Mouse (Mus musculus) olfactory bulb, adult 2 months (tissue): ENCODE measurements around the gene Itgb5. TPM values are rescaled to one million over a fixed set of nuclear protein-coding genes. Genes with fewer than 3 reads are reported as not detected.
A peak's percentile ranks its signal among the peaks of the same experiment; 100 is the strongest.

ENCODE experiments used
- H3K27ac ChIP-seq: fragments of 200-500 bp; 2 replicates; pipeline ENCODE4 v1.5.1; 2012; ENCODE audit warnings: low read depth, low read length; ENCODE audit not compliant: insufficient read depth
- H3K4me1 ChIP-seq: fragments of 200-500 bp; 2 replicates; pipeline ENCODE4 v1.6.1; 2012; ENCODE audit warnings: low read length; ENCODE audit not compliant: control insufficient read depth, insufficient read depth
- H3K4me3 ChIP-seq: fragments of 200-500 bp; 2 replicates; pipeline ENCODE4 v1.5.1; 2012; ENCODE audit warnings: mild to moderate bottlenecking, low read depth, low read length, moderate library complexity; ENCODE audit not compliant: insufficient read depth
- CTCF ChIP-seq: fragments of 200-500 bp; IDR thresholded peaks from 2 replicates; pipeline ENCODE4 v1.5.1; 2012; ENCODE audit warnings: low read depth, mild to moderate bottlenecking, low read length, moderate library complexity; ENCODE audit not compliant: insufficient read depth
- POLR2A ChIP-seq: fragments of 200-500 bp; IDR thresholded peaks from 2 replicates; pipeline ENCODE4 v1.6.1; 2012; ENCODE audit warnings: mild to moderate bottlenecking, low read depth, low read length, moderate library complexity; ENCODE audit not compliant: insufficient read depth
- WGBS: fragments of 180-500 bp; shearing (Covaris S2); methylation state at CpG from one replicate; pipeline ENCODE4 v1.1.7; 2018; 5-methylcytosine and 5-hydroxymethylcytosine counted together
- polyA plus RNA-seq: library from polyadenylated mRNA; stranded (reverse); fragments of >200 nt; gene quantifications from 2 replicates; pipeline ENCODE4 v1.2.4, GENCODE M21; 2012; ENCODE audit warnings: low replicate concordance; ENCODE audit not compliant: missing spikeins, insufficient read depth, insufficient read length

Itgb5 gene
- polyA plus RNA-seq, 1 experiment: not detected

DNA sequence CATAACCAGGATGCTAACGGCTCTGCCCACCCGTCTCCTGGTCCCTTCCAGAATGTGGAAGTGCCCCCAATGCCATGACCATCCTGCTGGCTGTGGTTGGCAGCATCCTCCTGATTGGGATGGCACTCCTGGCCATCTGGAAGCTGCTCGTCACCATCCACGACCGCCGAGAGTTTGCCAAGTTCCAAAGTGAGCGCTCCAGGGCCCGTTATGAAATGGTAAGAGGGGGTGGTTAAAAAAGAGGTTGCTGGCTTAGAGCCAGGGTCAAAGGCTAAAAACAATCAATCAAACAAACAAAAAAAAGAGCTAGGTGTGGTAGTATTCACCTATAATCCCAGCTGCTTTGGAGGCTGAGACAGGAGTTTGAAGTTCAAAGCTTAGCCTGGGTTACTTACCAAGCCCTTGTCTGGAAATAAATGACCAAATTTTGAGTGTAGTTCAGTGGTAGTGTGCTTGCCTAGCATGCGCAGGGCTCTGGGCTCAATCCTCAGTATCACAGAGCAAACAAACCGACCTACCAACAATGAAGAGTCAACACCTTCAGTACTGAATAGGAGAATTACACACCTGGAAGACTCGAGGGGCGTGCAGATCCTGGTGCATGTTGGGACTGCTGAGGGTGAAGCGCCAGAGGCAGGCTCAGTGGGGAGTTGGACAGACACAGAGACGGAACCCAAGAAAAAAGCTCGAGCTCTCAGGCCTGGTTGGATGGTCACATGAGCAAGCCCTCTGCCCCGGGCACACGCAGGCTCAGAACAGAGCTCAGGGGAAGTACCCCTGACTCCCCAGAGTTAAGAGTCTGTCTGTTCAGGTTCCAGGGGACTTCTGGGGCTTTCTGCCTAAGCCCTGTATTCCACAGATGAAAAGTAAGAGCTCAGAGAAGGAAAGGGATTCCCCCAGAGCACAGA lies 118.5 kb downstream of the Itgb5 start:
- Histone ChIP-seq H3K27ac (no peak overlapping the region), H3K4me3 (no peak overlapping the region), H3K4me1 (peaks cover 5% of the 10 kb centered on the region)
- TF ChIP-seq POLR2A (no peak), CTCF (no peak)
- WGBS: 90% methylated on average over 17 of the region's 17 CpGs

DNA sequence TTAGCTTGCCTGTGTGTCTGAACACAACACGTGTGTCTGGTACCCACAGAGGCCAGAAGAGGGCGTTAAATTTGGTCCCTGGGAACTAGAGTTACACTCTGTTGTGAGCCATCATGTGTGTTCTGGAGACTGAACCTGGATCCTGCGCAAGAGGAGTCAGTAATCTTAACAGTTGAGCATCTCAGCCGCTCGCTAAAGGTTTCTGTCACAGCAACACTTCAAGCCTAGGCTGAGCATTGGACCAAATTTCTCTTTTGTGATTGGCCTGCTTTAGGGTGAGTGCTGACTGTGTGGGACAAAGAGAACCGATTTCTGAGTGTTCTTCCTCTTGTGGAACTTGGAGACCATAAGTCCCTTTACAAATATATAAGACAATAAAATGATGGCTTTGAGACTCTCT lies 120.9 kb downstream of the Itgb5 start:
- Histone ChIP-seq H3K4me3 (no peak overlapping the region), H3K27ac (no peak overlapping the region), H3K4me1 (peaks cover 5% of the 10 kb centered on the region)
- TF ChIP-seq CTCF (no peak), POLR2A (no peak)
- 87% methylated on average over 6 of the region's 6 CpGs for WGBS

DNA sequence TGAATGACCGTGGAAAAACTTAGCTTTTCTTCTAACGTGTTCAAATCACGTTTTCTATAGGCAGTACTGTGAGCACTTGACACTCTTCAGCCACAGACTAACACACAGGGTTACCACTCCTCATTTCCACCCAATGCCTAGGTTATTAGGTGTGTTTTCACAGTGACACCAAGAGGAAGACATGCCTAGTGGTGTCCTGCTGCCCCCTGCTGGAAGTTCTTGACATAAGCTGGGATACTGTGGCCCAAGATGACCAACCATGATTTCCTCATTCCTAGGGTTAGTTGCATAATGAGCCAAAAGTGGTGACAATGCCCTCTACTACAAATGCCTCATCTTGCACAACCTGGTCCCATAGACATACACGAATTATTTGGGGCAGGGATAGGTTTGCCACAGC lies 121.4 kb downstream of the Itgb5 start:
- H3K4me1 ChIP-seq: peaks cover 5% of the 10 kb centered on the region
- 26% methylated on average over 4 of the region's 4 CpGs for WGBS
- no peak overlapping the region for H3K27ac ChIP-seq

GRCm38 (mm10) chr16:33953008-33953407 lies 123.5 kb downstream of the Itgb5 start:
- no peak overlapping the region for H3K27ac ChIP-seq
- no peak overlapping the region for H3K4me3 ChIP-seq
- peaks cover 5% of the 10 kb centered on the region for H3K4me1 ChIP-seq
- 93% methylated on average over 4 of the region's 4 CpGs for WGBS
- TF ChIP-seq CTCF (no peak), POLR2A (no peak)

More for the DNA sequence above, 121.4 kb downstream of the Itgb5 start:
- TF ChIP-seq POLR2A: no peak
- no peak for TF ChIP-seq CTCF
- H3K4me3 ChIP-seq: no peak overlapping the region

DNA sequence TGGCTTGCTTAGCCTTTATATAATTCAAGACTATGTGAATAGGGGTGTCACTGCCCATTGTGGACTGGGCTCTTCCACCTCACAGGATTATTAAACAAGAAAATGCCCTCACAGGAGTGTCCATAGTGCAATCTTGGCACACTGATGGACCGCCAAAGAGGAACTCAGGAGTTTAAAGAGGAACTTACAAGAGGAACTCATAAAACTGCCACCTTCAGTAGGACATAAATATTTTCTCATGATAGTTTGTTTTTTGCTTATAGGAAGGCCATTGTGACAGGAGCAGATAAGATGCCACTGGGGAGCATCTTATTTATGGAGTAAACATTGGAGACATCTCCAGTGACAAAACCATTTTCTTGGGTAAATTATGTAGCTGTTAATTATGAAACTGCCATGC lies 125.3 kb downstream of the Itgb5 start:
- no peak for TF ChIP-seq CTCF
- no peak for TF ChIP-seq POLR2A
- 95% methylated on average over 1 of the region's 1 CpGs for WGBS

GRCm38 (mm10) chr16:33963509-33963908 lies 134.0 kb downstream of the Itgb5 start:
- H3K27ac ChIP-seq: no peak overlapping the region
- no peak overlapping the region for H3K4me3 ChIP-seq
- TF ChIP-seq POLR2A (no peak), CTCF (no peak)
- H3K4me1 ChIP-seq: peaks cover 2% of the 10 kb centered on the region; the same call in 1 of the 2 replicates
- 93% methylated on average over 6 of the region's 6 CpGs for WGBS

More for the DNA sequence above, 125.3 kb downstream of the Itgb5 start:
- no peaks in the 10 kb centered on the region for H3K4me1 ChIP-seq
- no peak overlapping the region for H3K27ac ChIP-seq
- no peak overlapping the region for H3K4me3 ChIP-seq

DNA sequence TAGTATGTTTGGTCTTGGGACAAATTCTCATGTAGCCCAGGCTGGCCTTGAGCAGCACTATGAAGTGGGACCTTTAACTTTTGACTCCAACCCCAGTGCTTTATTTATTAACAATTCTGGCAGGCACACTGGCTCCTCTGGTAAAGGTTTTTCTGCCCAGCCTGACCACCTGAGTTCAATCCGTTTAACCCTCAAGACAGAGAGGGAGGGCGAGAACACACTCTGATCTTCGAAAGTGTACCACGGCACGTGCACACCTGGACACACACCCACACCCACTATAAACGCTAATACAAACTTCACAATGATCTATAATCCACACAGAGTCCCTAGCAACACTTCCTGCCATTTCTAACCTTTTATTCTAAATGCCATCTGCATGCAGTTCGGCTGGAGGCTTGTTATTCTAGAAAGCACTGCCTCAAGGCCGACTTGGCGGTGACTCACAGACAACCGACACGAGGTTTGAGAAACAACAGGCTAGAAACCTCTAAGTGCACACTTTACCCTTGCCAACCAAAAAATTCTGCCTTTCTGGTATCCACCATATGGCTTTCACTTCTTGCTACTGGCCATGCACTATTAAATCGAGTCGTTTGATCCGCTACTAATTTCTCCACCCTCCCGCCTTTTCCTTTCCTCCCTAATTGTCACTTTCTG lies 136.5 kb downstream of the Itgb5 start:
- TF ChIP-seq CTCF (no peak), POLR2A (no peak)
- H3K27ac ChIP-seq: no peak overlapping the region
- peak overlapping the region; percentile 99 for H3K4me3 ChIP-seq
- 10% methylated on average over 15 of the region's 15 CpGs for WGBS
- peaks cover 2% of the 10 kb centered on the region; the same call in 1 of the 2 replicates for H3K4me1 ChIP-seq

GRCm38 (mm10) chr16:33966538-33967282 lies 137.2 kb downstream of the Itgb5 start, which contains the start of gene Umps:
Gene Umps (minus strand): TSS chr16:33967038.
- TF ChIP-seq POLR2A (peak; percentile 63), CTCF (no peak)
- H3K4me1 ChIP-seq: peaks cover 2% of the 10 kb centered on the region; the same call in 1 of the 2 replicates
- H3K27ac ChIP-seq: peak within 1 kb of the TSS; percentile 54; the same call in 1 of the 2 replicates
- peak within 1 kb of the TSS; percentile 99 for H3K4me3 ChIP-seq
- WGBS: under 1% methylated on average over 44 of the region's 44 CpGs
